Mouse (Mus musculus) cerebellum, adult (tissue): ENCODE data around the gene Ss18l2.

ENCODE experiments used
- ATAC-seq: cut with Nextera tagmentation; 2 replicates; pipeline ENCODE4 v1.9.2; 2017; ENCODE audit warnings: mild to moderate bottlenecking, moderate library complexity, mixed read lengths; ENCODE audit not compliant: insufficient number of reproducible peaks, low FRiP score, low TSS enrichment

The Ss18l2 gene

GRCm38 (mm10) chr9:121757432-121757831, 47.3 kb downstream of the Ss18l2 start:
- no peak for ATAC-seq

GRCm38 (mm10) chr9:121757835-121758814, 48.0 kb downstream of the Ss18l2 start:
- no peak for ATAC-seq

DNA sequence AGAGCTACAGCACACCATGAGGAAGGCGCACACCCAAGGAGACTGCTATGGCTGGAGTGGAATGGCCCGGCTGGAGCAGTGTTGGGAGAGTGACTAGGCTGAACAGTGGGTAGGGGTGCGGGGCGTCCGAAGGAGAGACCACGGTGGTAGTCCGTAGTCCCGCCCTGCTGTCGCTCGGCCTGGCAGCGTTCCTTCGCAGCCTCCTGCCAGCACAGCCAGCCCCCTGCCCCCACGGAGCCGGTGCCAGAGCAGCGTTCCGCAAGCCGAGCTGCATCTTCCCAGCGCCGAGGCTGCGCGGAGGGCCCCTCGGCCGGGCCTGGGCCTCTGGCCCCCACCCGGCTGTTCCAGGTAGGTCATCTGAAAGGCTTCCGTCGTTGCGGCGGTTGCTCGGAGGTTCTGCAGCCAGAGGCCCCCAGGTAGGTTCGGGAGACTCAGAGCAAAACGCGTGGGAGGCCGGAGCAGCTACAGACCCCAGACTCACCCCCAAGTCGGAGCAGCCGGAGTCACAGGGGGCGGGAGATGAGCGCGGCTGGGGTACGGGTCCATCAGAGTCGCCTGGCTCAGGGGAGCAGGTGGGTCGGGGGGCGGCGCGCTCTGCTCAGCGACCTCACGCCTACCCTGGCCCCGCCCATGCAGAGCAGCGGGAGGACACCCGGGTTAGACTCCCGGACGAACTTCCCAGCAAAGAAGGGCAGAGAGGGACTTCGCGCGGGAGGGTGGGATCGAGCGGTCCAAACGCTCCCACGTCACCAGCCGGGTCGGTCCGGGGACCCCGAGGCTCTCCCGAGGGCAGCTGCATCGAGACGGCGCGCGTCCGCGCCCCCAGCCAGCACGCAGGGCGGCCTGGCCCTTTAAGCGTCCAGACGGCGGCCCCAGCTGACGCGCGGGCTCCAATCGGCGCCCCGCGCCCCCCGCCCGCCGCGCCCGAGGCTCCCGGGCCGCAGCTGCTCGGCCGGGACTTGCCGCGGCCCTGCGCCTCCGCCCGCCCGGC, 49.3 kb downstream of the Ss18l2 start, which contains the start of gene Zfp651:
Gene Zfp651, plus strand, starts transcription at position 240 of the 991 bp plus-strand sequence.
- ATAC-seq = peak; percentile 38; the same call in 1 of the 2 replicates

DNA sequence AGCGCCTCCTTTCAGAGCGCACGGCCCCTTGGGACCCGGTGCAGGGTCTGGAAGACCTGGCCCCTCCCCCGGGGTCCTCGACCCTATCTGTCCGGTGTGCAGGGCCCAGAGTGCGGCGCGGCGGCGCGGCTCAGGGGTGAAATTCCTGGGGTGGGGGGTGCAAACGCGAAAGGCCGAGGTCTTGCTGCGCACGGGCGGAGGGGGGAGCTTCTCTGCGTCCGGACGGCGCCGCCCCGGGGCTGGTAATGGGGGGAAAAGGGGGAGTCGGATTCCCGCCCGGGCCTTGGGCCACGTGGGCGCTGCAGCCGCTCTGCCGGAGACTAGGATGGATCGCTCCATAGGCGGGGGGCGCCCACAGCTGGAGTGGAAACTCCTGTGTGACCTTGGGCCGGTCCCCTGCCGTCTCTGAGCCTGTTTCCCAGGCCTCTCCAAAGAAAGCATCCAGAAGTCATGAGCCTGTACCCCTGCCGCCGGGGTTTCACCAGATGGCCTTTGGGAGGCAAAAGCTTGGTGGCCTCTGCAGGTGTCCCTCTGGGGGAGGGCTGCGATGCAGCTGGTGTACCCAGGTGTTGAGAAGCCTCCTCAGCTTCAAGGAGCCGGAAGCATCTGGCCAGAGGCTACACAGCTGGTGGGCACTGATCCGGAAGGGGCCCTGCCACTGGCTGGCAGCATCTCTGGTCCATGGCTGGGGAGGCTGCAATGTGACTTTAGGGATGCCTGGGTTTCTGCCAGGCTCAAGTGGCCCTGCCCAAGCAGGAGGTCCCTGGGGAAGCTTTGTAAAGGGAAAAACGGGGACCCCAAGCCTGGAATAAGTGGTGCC, 50.4 kb downstream of the Ss18l2 start:
- ATAC-seq = 0 out of 2 replicates have a peak, but pooled peaks have one; percentile 3

- no peak for ATAC-seq
These were observed 51.0 kb downstream of the Ss18l2 start for GRCm38 (mm10) chr9:121761091-121761665.

- ATAC-seq = no peak
These were observed 51.7 kb downstream of the Ss18l2 start for GRCm38 (mm10) chr9:121761787-121762186.

- no peak for ATAC-seq
These were observed 52.1 kb downstream of the Ss18l2 start for GRCm38 (mm10) chr9:121762248-121762647.

- no peak for ATAC-seq
These were observed 52.6 kb downstream of the Ss18l2 start for GRCm38 (mm10) chr9:121762761-121763160.
